Mouse (Mus musculus) small intestine, adult 2 months (tissue): ENCODE results near the gene Eepd1.

ENCODE experiments used
- CTCF ChIP-seq: fragments of 200-500 bp; IDR thresholded peaks from 2 replicates; pipeline ENCODE4 v1.5.1; 2012; ENCODE audit warnings: low read depth, mild to moderate bottlenecking, control low read depth, inconsistent platforms, low read length, moderate library complexity, mixed read lengths; ENCODE audit not compliant: insufficient replicate concordance, insufficient read length; ENCODE audit errors: extremely low read depth
- POLR2A ChIP-seq: fragments of 200-500 bp; IDR thresholded peaks from 2 replicates; pipeline ENCODE4 v1.6.1; 2012; ENCODE audit warnings: low read depth, mild to moderate bottlenecking, control low read depth, inconsistent platforms, low read length, moderate library complexity

DNA sequence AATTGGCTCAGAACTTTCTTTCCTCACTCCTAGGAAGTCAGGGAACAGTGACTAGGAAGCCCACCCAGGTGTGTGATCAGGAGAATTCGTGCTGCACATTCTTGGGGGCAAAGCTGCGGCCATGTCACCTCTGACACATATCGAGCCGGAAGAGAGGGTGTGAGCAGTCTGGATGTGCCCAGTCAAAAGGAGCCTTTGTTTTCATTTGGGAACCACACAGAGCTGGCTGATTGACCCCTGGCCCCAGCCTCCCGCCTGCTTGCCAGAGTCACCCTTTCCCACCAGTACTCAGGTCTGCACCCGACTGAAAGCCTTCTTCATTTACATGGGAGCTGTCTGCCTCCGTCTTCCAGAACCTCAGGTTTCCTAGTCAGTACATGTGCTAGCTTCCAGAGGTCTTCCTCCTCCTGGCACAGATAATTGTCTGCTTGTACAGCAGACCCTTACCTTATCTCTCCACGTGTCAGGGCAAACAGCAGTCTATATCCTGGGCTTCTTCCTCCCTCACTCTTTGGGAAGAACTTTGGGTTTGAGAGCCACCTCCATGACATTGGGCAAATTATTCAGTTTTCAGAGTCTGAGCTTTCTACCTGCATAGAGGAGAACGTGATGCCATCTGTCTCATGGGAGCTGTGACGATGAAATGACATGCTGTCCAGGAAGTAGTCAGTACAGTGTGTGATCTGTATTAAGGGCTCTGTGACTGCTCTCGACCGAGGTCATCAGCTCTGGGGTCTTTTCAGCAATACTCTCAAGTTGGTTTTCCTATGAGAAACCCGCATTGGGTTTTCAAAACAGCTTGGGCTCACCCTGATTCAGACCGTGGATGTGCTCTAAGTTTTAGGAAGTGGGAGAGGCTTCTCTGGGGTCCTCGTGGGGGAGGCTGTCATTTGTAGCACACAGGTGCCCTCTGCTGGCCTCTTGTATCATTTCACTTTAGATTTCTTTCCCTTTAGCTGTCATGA, 110.3 kb downstream of the Eepd1 start:
- TF ChIP-seq CTCF (peak; percentile 85; the same call in 1 of the 2 replicates), POLR2A (no peak)
